In genomic region chr3:103378018-103378417, GRCm38 (mm10) we compare ENCODE assay signal across 9 mouse cellular contexts.
A peak's percentile ranks its signal among the peaks of the same experiment; 100 is the strongest.
DNase-seq lines count a peak whose midpoint lies in the region; ATAC-seq and TF ChIP-seq lines count a peak whose summit lies in the region.
"Had no signal": no experiment of that assay in that cellular context is flagged by ENCODE, and none has a peak within 500 bp of the region (broad histone marks: within the 10 kb centered on the region; RNA-seq: fewer than 3 reads in every experiment).

No protein-coding gene starts in this region.

- ATAC-seq in lung, postnatal 0 days = peak; percentile 79

- H3K4me2 ChIP-seq in lung, postnatal 0 days (replicated peaks; ENCODE audit: low read depth, low read length) = no peak overlapping the region

- no peak overlapping the region for H3K4me3 ChIP-seq in lung, postnatal 0 days (ENCODE audit: low read depth, low read length)
- H3K4me3 ChIP-seq: erythroblast, embryonic 14.5 days had no signal

- H3K9ac ChIP-seq in lung, postnatal 0 days (replicated peaks; ENCODE audit: low read depth) = no peak overlapping the region

- DNase-seq in spleen, postnatal 36 days (ENCODE audit: low spot score in 2 of 2) = peak; percentile 85 to 87
- DNase-seq in spleen, adult 12 weeks (ENCODE audit: low spot score) = no peak
- peak; percentile 82 for DNase-seq in forelimb bud, embryonic 11.5 days (ENCODE audit: low read depth, low spot score)
- peak; percentile 87 for DNase-seq in lung, postnatal 0 days (ENCODE audit: low spot score)
- DNase-seq in cerebellum, postnatal 25 days = no peak
- DNase-seq in cerebellum, postnatal 36 days = no peak
- DNase-seq in left cerebral cortex, postnatal 36 days (ENCODE audit: low spot score in 2 of 2) = no peak
- DNase-seq in left cerebral cortex, adult 8-10 months (ENCODE audit: low spot score in 2 of 2) = no peak

- intact Hi-C loops in left cerebral cortex, postnatal 36 days (cut with DNase I) = no loop called here

- H3K27ac ChIP-seq in lung, postnatal 0 days (ENCODE audit: low read length) = no peak overlapping the region

- TF ChIP-seq EP300 in lung, postnatal 0 days (IDR thresholded peaks at IDR 0.05) = no peak

- H3K36me3 ChIP-seq in lung, postnatal 0 days (ENCODE audit: insufficient read depth, low read length) = no peaks in the 10 kb centered on the region

- TF ChIP-seq CTCF in lung, postnatal 0 days (IDR thresholded peaks at IDR 0.05) = no peak

- no peaks in the 10 kb centered on the region for H3K9me3 ChIP-seq in lung, postnatal 0 days (ENCODE audit: low read length)

- H3K27me3 ChIP-seq in lung, postnatal 0 days (replicated peaks; ENCODE audit: insufficient read depth, low read length) = no peaks in the 10 kb centered on the region

- H3K4me1 ChIP-seq in lung, postnatal 0 days (ENCODE audit: insufficient read depth, low read depth, low read length) = no peaks in the 10 kb centered on the region

Comparison
In these comparisons a context has a peak if more than half of its experiments do, and no peak if none do; other contexts are left out.
1. DNase-seq: peak in spleen, postnatal 36 days (2 of 2), forelimb bud, embryonic 11.5 days (single experiment) and lung, postnatal 0 days (single experiment); none in spleen, adult 12 weeks (single experiment), cerebellum, postnatal 25 days (0 of 2), cerebellum, postnatal 36 days (0 of 2), left cerebral cortex, postnatal 36 days (0 of 2) and left cerebral cortex, adult 8-10 months (0 of 2).